Mouse (Mus musculus) spleen, adult 2 months (tissue): ENCODE results near the gene Catsper4. TPM values are rescaled to one million over a fixed set of nuclear protein-coding genes. Genes with fewer than 3 reads are reported as not detected.
A peak's percentile ranks its signal among the peaks of the same experiment; 100 is the strongest.

Experiments
- DNase-seq, 2 experiments: peaks; one replicate each; pipeline versions ENCODE4 v3.0.0 to v3.0.0-alpha.2; 2012 to 2021; ENCODE audit warnings: low spot score in 2 of 2, low read depth in 1 of 2
- H3K27ac ChIP-seq: fragments of 200-500 bp; 2 replicates; pipeline ENCODE4 v1.5.1; 2012; ENCODE audit warnings: low read length, inconsistent platforms; ENCODE audit not compliant: insufficient read depth
- H3K27me3 ChIP-seq: fragments of 200-500 bp; 2 replicates; pipeline ENCODE4 v1.6.1; 2012; ENCODE audit warnings: mild to moderate bottlenecking, moderate library complexity, low read length, inconsistent platforms; ENCODE audit not compliant: control insufficient read depth, insufficient read depth
- H3K36me3 ChIP-seq: fragments of 200-500 bp; 2 replicates; pipeline ENCODE4 v1.6.1; 2012; ENCODE audit warnings: mild to moderate bottlenecking, low read length, inconsistent platforms; ENCODE audit not compliant: control insufficient read depth, insufficient read depth
- H3K4me1 ChIP-seq: fragments of 200-500 bp; 2 replicates; pipeline ENCODE4 v1.6.1; 2011; ENCODE audit warnings: inconsistent platforms; ENCODE audit not compliant: control insufficient read depth, insufficient read depth, insufficient read length
- H3K4me3 ChIP-seq: fragments of 200-500 bp; 2 replicates; pipeline ENCODE4 v1.5.1; 2011; ENCODE audit warnings: mild to moderate bottlenecking, inconsistent platforms; ENCODE audit not compliant: insufficient read depth, insufficient read length; ENCODE audit errors: extremely low read depth
- CTCF ChIP-seq: fragments of 200-500 bp; IDR thresholded peaks from 2 replicates; pipeline ENCODE4 v1.5.1; 2011; ENCODE audit warnings: mild to moderate bottlenecking, inconsistent platforms; ENCODE audit not compliant: insufficient read depth, insufficient read length, insufficient replicate concordance; ENCODE audit errors: extremely low read depth
- POLR2A ChIP-seq: fragments of 200-500 bp; IDR thresholded peaks from 2 replicates; pipeline ENCODE4 v1.6.1; 2011; ENCODE audit warnings: low read depth, low read length, inconsistent platforms
- WGBS: fragments of 180-500 bp; shearing (Covaris S2); methylation state at CpG from one replicate; pipeline ENCODE4 v1.1.7; 2018; 5-methylcytosine and 5-hydroxymethylcytosine counted together
- polyA plus RNA-seq: library from polyadenylated mRNA; depleted of rRNA; stranded (reverse); fragments of >200 nt; gene quantifications from 2 replicates; pipeline ENCODE4 v1.2.3, GENCODE M21; 2012; rRNA removed

The Catsper4 gene
- polyA plus RNA-seq, 1 experiment = not detected

DNA sequence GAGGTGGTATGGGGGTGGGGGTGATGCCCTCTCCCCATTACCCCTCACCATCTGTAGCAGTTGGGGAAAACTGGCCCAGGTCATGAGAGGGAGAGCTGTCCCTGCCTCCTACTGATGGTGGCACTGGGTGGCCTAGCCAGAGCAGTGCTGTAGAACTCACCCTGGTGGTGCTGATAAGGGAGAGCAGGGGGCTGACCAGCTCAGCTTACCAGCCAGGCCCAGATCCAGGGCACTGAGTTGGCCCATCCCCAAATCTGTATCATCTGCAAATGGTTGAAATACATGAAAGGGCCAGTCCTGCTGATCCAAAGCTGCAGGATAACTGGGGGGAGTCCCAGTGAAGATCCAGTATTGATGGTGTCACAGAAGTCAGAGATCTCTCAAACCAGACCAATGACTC is 45.4 kb downstream of the Catsper4 start:
- H3K36me3 ChIP-seq = no peaks in the 10 kb centered on the region; the same call in 1 of the 2 replicates
- no peak for DNase-seq
- H3K4me1 ChIP-seq = peaks cover 7% of the 10 kb centered on the region; the same call in 1 of the 2 replicates
- H3K27me3 ChIP-seq = no peaks in the 10 kb centered on the region
- TF ChIP-seq CTCF (no peak), POLR2A (no peak)
- H3K27ac ChIP-seq = no peak overlapping the region
- no peak overlapping the region for H3K4me3 ChIP-seq

DNA sequence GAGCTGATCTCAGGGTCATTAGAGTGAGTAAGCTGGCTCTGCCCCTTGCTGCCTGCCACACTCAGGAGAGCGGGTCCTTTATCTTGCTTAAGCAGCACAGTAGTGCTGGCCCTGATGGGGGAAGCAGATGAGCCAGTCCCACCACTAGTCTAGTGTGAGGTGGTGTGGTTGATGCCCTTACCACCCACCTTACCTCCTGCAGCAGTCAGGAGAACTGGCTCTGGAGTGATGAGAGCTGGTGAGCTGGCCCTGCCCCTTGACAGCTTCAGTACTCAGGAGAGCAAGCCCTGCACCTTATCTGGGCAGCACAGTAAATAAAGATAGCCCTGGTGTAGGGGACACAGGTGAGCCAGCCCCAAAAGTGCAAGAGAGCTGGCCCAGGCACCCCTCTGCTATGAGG is 46.1 kb downstream of the Catsper4 start:
- Histone ChIP-seq H3K4me1 (peaks cover 7% of the 10 kb centered on the region; the same call in 1 of the 2 replicates), H3K27ac (peak overlapping the region; percentile 13; the same call in 1 of the 2 replicates), H3K27me3 (no peaks in the 10 kb centered on the region), H3K36me3 (peaks cover 2% of the 10 kb centered on the region; the same call in 1 of the 2 replicates), H3K4me3 (no peak overlapping the region)
- no peak for DNase-seq
- WGBS = 62% methylated on average over 1 of the region's 1 CpGs
- TF ChIP-seq CTCF = no peak
- TF ChIP-seq POLR2A = no peak

DNA sequence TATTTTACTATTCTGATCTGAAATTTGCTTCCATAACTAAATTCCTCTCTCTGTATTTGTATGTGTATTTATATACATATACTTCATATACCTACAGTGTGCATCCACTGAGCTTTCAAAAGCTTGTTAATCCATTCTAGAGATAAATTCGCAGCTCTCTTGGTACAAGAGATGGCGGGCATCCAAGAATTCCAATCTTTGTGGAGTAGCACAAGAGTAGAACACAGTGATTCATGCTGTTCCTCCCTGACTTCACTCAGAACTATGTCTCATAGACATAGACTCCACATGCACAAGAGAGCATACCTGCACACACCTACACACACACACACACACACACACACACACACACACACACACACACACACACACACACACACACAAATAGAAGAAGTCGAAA is 54.8 kb downstream of the Catsper4 start:
- WGBS = 85% methylated on average over 3 of the region's 3 CpGs
- H3K4me1 ChIP-seq = peaks cover under 1% of the 10 kb centered on the region; the same call in 1 of the 2 replicates

DNA sequence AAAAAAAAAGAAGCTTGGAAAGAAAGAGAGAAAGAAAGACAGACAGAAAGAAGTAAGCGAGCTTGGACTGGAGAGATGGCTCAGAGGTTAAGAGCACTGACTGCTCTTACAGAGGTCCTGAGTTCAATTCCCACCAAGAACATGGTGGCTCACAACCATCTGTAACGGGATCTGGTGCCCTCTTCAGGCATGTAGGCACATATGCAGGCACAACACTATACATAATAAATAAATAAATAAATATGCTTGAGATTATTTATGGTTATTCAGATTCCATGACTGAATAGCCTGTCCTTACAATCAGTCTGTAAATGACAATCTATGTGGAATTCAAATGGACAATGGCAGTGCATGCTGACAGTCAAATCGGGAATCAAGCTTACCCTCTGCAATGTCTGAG is 60.3 kb downstream of the Catsper4 start:
- Histone ChIP-seq H3K4me3 (no peak overlapping the region), H3K4me1 (no peaks in the 10 kb centered on the region), H3K27ac (no peak overlapping the region), H3K36me3 (peaks cover 11% of the 10 kb centered on the region), H3K27me3 (no peaks in the 10 kb centered on the region)
- TF ChIP-seq CTCF (no peak), POLR2A (no peak)
- DNase-seq = no peak
- 91% methylated on average over 3 of the region's 3 CpGs for WGBS

More for the DNA sequence above, 54.8 kb downstream of the Catsper4 start:
- H3K4me3 ChIP-seq = no peak overlapping the region
- no peak for TF ChIP-seq POLR2A
- TF ChIP-seq CTCF = no peak
- no peak overlapping the region for H3K27ac ChIP-seq
- no peak for DNase-seq
- peaks cover 5% of the 10 kb centered on the region; the same call in 1 of the 2 replicates for H3K36me3 ChIP-seq
- no peaks in the 10 kb centered on the region for H3K27me3 ChIP-seq

DNA sequence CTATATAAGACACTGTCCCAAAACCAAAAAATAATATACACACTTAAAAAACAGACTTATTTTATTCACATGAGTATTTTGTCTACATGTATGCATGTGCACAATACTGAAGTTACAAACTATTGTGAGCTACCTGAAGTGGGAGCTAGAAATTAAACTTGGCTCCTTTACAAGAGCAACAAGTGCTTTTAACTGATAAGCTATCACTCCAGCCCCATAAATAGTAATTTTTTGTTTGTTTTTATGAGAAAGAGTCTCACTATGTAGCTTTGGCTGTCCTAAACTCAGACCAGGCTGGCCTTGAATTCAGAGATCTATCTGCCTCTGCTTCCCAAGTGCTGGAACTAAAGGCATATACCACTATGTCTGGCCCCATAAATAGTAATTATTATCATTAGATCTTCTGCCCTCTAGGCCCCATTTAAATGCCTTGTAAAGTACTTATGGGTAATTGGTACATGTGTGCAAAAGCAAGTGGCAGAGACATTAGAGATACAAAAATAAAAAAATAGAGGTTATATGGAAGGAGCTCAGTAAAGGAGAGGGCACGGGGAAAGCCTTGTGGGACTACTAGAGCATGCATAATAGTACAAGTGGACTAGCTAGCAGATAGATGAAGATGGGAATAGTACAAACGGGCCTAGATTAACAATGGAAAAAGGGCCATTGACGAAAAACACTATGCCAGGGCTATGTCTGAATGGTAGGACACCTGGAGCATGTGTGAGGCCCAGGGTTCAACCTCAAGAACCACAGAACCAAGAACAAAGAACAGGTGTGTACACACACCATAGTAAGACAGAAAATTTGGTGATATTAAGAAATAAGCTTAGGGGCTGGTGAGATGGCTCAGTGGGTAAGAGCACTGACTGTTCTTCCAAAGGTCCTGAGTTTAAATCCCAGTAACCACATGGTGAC is 61.4 kb downstream of the Catsper4 start:
- no peak for DNase-seq
- H3K27ac ChIP-seq = peak overlapping the region; percentile 93; the same call in 1 of the 2 replicates
- no peak overlapping the region for H3K4me3 ChIP-seq
- WGBS = 31% methylated on average over 3 of the region's 3 CpGs
- H3K4me1 ChIP-seq = no peaks in the 10 kb centered on the region
- H3K27me3 ChIP-seq = no peaks in the 10 kb centered on the region
- no peak for TF ChIP-seq POLR2A
- no peak for TF ChIP-seq CTCF
- peaks cover 10% of the 10 kb centered on the region for H3K36me3 ChIP-seq

DNA sequence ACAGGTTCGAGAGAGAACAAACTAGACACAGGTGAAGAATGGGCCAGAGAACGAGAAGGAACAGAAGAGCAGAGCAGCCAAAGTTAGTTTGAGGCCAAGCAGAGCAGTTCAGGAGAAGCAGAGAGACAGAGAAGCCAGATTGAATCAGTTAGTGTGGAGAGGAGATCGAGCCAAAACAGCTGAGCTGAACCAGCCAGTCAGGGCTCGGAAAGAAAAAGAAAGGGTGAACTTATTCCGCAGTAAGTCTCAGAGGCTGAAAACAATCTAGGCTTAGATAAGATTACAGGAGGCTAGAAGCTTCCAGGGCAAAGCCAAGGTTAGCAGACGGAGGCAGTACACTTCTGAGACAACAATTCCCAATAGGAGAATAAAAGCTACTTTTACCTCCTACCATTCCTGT is 62.2 kb downstream of the Catsper4 start:
- Histone ChIP-seq H3K4me3 (peak overlapping the region; percentile 35), H3K27me3 (no peaks in the 10 kb centered on the region), H3K27ac (peak overlapping the region; percentile 93), H3K4me1 (no peaks in the 10 kb centered on the region), H3K36me3 (peaks cover 10% of the 10 kb centered on the region)
- no peak for TF ChIP-seq CTCF
- no peak for TF ChIP-seq POLR2A
- DNase-seq = no peak
- WGBS = 39% methylated on average over 6 of the region's 6 CpGs

DNA sequence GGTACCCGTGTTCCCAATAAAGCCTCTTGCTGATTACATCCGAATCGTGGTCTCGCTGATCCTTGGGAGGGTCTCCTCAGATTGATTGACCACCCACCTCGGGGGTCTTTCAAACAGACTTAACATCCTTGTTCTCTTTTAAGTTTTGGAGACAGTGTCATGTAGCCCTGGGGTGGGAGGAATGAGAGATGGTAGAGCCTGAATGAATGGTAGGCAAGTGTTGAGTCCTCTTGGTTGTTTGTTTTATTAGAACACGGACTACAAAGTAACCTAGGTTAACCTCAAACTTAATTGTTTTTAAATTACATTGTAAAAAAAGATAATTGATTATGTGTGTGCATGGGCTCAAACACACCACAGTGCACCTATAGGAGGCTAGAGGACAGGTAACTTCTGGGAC is 62.6 kb downstream of the Catsper4 start:
- no peak for DNase-seq
- H3K27me3 ChIP-seq = no peaks in the 10 kb centered on the region
- WGBS = 32% methylated on average over 6 of the region's 6 CpGs
- H3K4me3 ChIP-seq = peak overlapping the region; percentile 48
- H3K4me1 ChIP-seq = no peaks in the 10 kb centered on the region
- TF ChIP-seq CTCF (no peak), POLR2A (no peak)
- H3K36me3 ChIP-seq = peaks cover 10% of the 10 kb centered on the region
- H3K27ac ChIP-seq = peak overlapping the region; percentile 93

Other genes with a start within 250 kb of the Catsper4 start
- gene Dhdds, start 226.5 kb downstream of the Catsper4 start, polyA plus RNA-seq = 13.0 and 14.1 TPM in 2 replicates
- gene Lin28a, start 208.5 kb downstream of the Catsper4 start, polyA plus RNA-seq = 0.11 and 0.42 TPM in 2 replicates
- gene Zfp683, start 173.5 kb downstream of the Catsper4 start, polyA plus RNA-seq = 3.6 and 3.8 TPM in 2 replicates
- gene Crybg2, start 166.6 kb downstream of the Catsper4 start, polyA plus RNA-seq = 4.3 and 5.3 TPM in 2 replicates
- 400 and 461 TPM in 2 replicates for gene Cd52, start 132.3 kb downstream of the Catsper4 start, polyA plus RNA-seq
- 33.7 and 43.0 TPM in 2 replicates for gene Ubxn11, start 124.8 kb downstream of the Catsper4 start, polyA plus RNA-seq
- gene Sh3bgrl3, start 98.6 kb downstream of the Catsper4 start, polyA plus RNA-seq = 1,465 and 2,211 TPM in 2 replicates
- 15.2 and 20.8 TPM in 2 replicates for gene Cep85, start 40.3 kb downstream of the Catsper4 start, polyA plus RNA-seq
- not detected in 2 replicates for gene Gm7534, start 24.4 kb downstream of the Catsper4 start, polyA plus RNA-seq
- 0.26 TPM in 2 replicates for gene Cnksr1, start 11.0 kb upstream of the Catsper4 start, polyA plus RNA-seq
- gene E130218I03Rik, start 16.3 kb upstream of the Catsper4 start, polyA plus RNA-seq = not detected in 2 replicates
- gene Zfp593, start 18.2 kb upstream of the Catsper4 start, polyA plus RNA-seq = 7.4 and 11.5 TPM in 2 replicates
- not detected in 2 replicates for gene Gm30191, start 19.6 kb upstream of the Catsper4 start, polyA plus RNA-seq
- gene Grrp1, start 26.7 kb upstream of the Catsper4 start, polyA plus RNA-seq = 6.9 and 10.2 TPM in 2 replicates
- gene Pdik1l, start 60.5 kb upstream of the Catsper4 start, polyA plus RNA-seq = 3.6 and 3.9 TPM in 2 replicates
- 0.12 and 0.32 TPM in 2 replicates for gene Trim63, start 87.7 kb upstream of the Catsper4 start, polyA plus RNA-seq
- gene Slc30a2, start 115.8 kb upstream of the Catsper4 start, polyA plus RNA-seq = 1.5 and 4.0 TPM in 2 replicates
- gene Extl1, start 156.5 kb upstream of the Catsper4 start, polyA plus RNA-seq = 7.2 and 8.5 TPM in 2 replicates
- 3.8 and 4.9 TPM in 2 replicates for gene Pafah2, start 168.9 kb upstream of the Catsper4 start, polyA plus RNA-seq
- gene Stmn1, start 240.9 kb upstream of the Catsper4 start, polyA plus RNA-seq = 13.8 and 17.1 TPM in 2 replicates